Mouse (Mus musculus): ENCODE results near the gene Pkp3.

Pkp3 gene

GRCm38 (mm10) chr7:141096021-141096420, 18.0 kb downstream of the Pkp3 start:
- no peak for DNase-seq

- DNase-seq = no peak
These were observed 18.6 kb downstream of the Pkp3 start for GRCm38 (mm10) chr7:141096649-141097056.

GRCm38 (mm10) chr7:141097177-141097576, 19.2 kb downstream of the Pkp3 start:
- no peak for DNase-seq

GRCm38 (mm10) chr7:141099911-141100691, 22.1 kb downstream of the Pkp3 start, which contains the start of gene Sigirr:
Gene Sigirr, minus strand, starts transcription at chr7:141100572.
- DNase-seq = peak; percentile 43

- DNase-seq = no peak
These were observed 25.1 kb downstream of the Pkp3 start for GRCm38 (mm10) chr7:141103161-141103560.

GRCm38 (mm10) chr7:141115874-141116273, 37.9 kb downstream of the Pkp3 start:
- DNase-seq = no peak

- DNase-seq = no peak
These were observed 39.6 kb downstream of the Pkp3 start, which contains the start of gene Ano9 for GRCm38 (mm10) chr7:141117636-141118035. Gene Ano9, minus strand, starts transcription at chr7:141117806.

- no peak for DNase-seq
These were observed 41.5 kb downstream of the Pkp3 start for GRCm38 (mm10) chr7:141119487-141119886.

- no peak for DNase-seq
These were observed 42.6 kb downstream of the Pkp3 start for GRCm38 (mm10) chr7:141120605-141121004.

GRCm38 (mm10) chr7:141121051-141121531, 43.1 kb downstream of the Pkp3 start:
- DNase-seq = no peak

GRCm38 (mm10) chr7:141122245-141122644, 44.2 kb downstream of the Pkp3 start, which contains the start of gene Ptdss2:
Gene Ptdss2, plus strand, starts transcription at chr7:141122382.
- DNase-seq = no peak

- peak; percentile 93 for DNase-seq
These were observed 44.9 kb downstream of the Pkp3 start for GRCm38 (mm10) chr7:141122689-141123516.

- DNase-seq = no peak
These were observed 45.5 kb downstream of the Pkp3 start for GRCm38 (mm10) chr7:141123517-141123856.

GRCm38 (mm10) chr7:141131024-141131820, 53.2 kb downstream of the Pkp3 start:
- DNase-seq = peak; percentile 94

GRCm38 (mm10) chr7:141131904-141132755, 54.1 kb downstream of the Pkp3 start:
- DNase-seq = no peak

All from right cerebral cortex, adult 18-20 months (tissue).